Mouse (Mus musculus): ENCODE measurements around the gene Gmeb2. TPM values are rescaled to one million over a fixed set of nuclear protein-coding genes. Genes with fewer than 3 reads are reported as not detected.
"Not testable (repeated sequence)": the region's sequence is repeated elsewhere in the genome, so short reads cannot be mapped to it uniquely, and the experiment has no call there.

Gmeb2 gene
- polyA plus RNA-seq (2015; fragmentation: Nextera tagmentation; extraction: Ambion mirVana) = 14.9 and 15.7 TPM in 2 replicates

DNA sequence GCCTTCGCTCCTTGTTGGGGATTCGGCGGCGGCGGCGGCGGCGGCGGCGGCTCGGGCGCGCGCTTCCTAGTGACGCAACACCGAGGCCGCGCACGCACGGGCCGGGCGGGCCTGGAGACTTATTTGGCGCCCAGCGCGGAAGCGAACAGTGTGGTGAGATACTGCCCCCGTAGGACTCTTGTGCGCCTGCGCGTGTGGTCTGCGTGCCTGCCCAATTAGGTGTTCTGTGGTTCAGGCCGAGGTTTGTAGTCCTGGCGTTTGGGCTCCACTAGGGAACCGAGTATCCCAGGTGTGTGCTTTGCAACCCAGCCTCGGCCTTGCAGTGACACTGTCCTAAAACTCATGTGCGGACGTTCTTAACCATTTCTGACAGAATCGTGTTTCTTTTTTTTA, at the start of gene Gmeb2:
TSS of gene Gmeb2 (minus strand) at position 78 of the 393 bp plus-strand sequence.
- peaks cover 17% of the 10 kb centered on the region for H3K4me1 ChIP-seq
- H3K27me3 ChIP-seq, H3K9me3 ChIP-seq: not testable (repeated sequence)
- peak within 1 kb of the TSS; percentile 76 for H3K4me3 ChIP-seq
- peak within 1 kb of the TSS; percentile 61 for H3K4me2 ChIP-seq
- peak within 1 kb of the TSS; percentile 90 for H3K9ac ChIP-seq
- under 1% methylated on average over 38 of the region's 38 CpGs for WGBS
- peak within 1 kb of the TSS; percentile 95 for H3K27ac ChIP-seq
- ATAC-seq (ENCODE audit: borderline replicate concordance, extremely low read depth, low FRiP score, low TSS enrichment) = peak; percentile 97
- peaks cover 12% of the 10 kb centered on the region for H3K36me3 ChIP-seq

DNA sequence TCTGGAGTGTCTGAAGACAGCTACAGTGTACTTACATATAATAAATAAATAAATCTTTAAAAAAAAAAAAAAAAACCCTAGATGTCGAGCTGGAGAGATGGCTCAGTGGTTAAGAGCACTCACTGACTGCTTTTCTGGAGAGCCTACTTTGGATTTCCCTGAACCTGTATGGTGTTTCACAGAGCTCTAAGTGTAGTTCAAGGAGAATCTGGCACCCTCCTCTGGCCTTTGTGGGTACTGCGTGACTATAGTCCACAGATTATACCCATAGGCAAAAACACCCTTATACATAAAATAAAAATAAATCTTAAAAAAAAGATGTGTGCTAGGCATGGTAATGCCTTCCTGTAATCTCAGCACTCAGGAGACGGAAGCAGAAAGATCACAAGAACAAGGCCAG, 46.2 kb upstream of the Gmeb2 start:
- Histone ChIP-seq H3K4me3 (no peak overlapping the region), H3K27ac (no peak overlapping the region), H3K9me3 (no peaks in the 10 kb centered on the region), H3K9ac (no peak overlapping the region), H3K27me3 (no peaks in the 10 kb centered on the region), H3K4me2 (no peak overlapping the region), H3K36me3 (peaks cover 68% of the 10 kb centered on the region), H3K4me1 (no peaks in the 10 kb centered on the region)
- no peak for ATAC-seq (ENCODE audit: borderline replicate concordance, extremely low read depth, low FRiP score, low TSS enrichment)
- 53% methylated on average over 3 of the region's 3 CpGs for WGBS

DNA sequence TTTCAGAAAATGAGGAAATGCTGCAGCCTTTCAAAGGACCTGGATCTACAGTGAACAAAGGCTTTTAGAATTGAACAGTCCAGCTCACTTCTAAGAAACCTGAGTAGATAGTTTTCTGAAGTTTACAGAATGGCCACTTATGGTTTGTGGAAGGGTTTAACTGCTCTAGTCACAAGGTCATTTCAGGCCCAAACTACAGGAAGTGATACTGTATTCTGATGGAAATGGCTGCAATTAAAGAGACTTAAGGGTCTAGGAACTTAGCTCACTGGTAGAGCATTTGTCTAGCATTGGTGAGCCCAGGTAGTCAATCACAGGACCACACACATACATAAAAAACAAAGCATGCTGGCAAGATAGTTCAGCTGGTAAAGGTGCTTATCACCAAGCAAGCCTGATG, 44.7 kb upstream of the Gmeb2 start:
- H3K9me3 ChIP-seq = no peaks in the 10 kb centered on the region
- no peak overlapping the region for H3K27ac ChIP-seq
- no peaks in the 10 kb centered on the region for H3K27me3 ChIP-seq
- H3K4me1 ChIP-seq = no peaks in the 10 kb centered on the region
- no peak overlapping the region for H3K4me2 ChIP-seq
- H3K36me3 ChIP-seq = peaks cover 74% of the 10 kb centered on the region
- H3K9ac ChIP-seq = no peak overlapping the region
- ATAC-seq (ENCODE audit: borderline replicate concordance, extremely low read depth, low FRiP score, low TSS enrichment) = no peak
- H3K4me3 ChIP-seq = no peak overlapping the region

DNA sequence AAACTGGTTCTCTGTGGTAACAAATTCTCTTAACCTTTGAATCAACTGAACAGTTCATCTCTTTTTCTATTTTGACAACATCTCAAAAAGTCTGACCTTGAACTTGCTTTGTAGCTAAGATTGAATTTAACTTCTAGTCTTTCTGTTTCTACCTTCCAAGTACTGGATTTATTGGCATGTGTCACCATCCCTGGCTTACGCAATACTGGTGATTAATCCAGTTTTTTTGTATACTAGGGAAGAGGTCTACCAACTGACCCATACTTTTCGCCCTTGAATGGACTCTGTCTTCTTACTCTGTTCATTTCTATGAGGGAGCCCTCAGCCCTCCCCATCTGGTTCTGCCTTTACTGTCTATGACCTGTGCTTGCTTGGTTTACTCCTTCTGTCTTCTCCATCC, 38.3 kb upstream of the Gmeb2 start:
- Histone ChIP-seq H3K27ac (no peak overlapping the region), H3K4me1 (no peaks in the 10 kb centered on the region), H3K9me3 (no peaks in the 10 kb centered on the region), H3K27me3 (no peaks in the 10 kb centered on the region), H3K4me2 (no peak overlapping the region), H3K36me3 (peaks cover 71% of the 10 kb centered on the region), H3K4me3 (no peak overlapping the region), H3K9ac (no peak overlapping the region)
- no peak for ATAC-seq (ENCODE audit: borderline replicate concordance, extremely low read depth, low FRiP score, low TSS enrichment)
- 94% methylated on average over 2 of the region's 2 CpGs for WGBS

DNA sequence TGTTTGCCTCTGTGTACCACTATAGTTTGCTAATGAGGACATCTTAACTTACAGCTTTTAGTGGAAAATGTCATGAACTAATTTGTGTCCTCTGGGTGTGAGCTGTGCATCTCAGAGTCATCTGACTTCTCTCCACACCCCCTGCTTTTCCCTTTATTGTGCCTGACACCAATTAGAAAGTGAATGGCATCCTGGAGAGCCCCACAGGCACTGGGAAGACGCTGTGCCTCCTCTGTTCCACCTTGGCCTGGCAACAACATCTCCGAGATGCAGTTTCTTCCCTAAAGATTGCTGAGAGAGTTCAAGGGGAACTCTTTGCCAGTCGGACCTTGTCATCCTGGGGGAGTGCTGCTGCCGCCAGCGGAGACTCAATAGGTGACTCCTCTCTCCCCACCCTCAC, 34.3 kb upstream of the Gmeb2 start:
- peaks cover 43% of the 10 kb centered on the region for H3K36me3 ChIP-seq
- H3K4me3 ChIP-seq = no peak overlapping the region
- H3K4me1 ChIP-seq = peaks cover 11% of the 10 kb centered on the region
- H3K9me3 ChIP-seq = no peaks in the 10 kb centered on the region
- no peak for ATAC-seq (ENCODE audit: borderline replicate concordance, extremely low read depth, low FRiP score, low TSS enrichment)
- H3K27me3 ChIP-seq = no peaks in the 10 kb centered on the region; the same call in 1 of the 2 replicates
- no peak overlapping the region for H3K27ac ChIP-seq
- no peak overlapping the region for H3K9ac ChIP-seq
- WGBS = 74% methylated on average over 5 of the region's 5 CpGs
- H3K4me2 ChIP-seq = no peak overlapping the region

DNA sequence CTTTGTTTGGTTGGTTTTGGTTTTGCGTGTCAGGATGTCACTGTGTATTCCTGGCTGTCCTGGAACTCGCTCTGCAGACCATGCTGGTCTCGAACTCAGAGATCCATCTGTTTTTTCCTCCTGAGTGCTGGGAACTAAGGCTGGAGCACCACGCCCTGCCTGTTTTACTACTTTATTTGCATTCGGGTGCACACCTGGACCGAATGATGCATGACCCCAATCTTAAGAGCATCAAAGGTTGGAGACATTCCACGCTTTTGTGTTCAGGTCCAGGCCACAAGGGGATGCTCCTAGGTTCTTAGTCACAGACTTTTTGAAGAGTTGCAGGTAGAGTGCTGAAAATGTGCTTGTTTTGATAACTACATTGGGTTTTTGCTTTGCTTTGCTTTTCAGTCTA, 32.3 kb upstream of the Gmeb2 start:
- 9% methylated on average over 7 of the region's 7 CpGs for WGBS
- H3K9ac ChIP-seq = peak overlapping the region; percentile 61
- H3K9me3 ChIP-seq = no peaks in the 10 kb centered on the region
- H3K4me3 ChIP-seq = peak overlapping the region; percentile 71
- peak; percentile 16; the same call in 1 of the 2 replicates for ATAC-seq (ENCODE audit: borderline replicate concordance, extremely low read depth, low FRiP score, low TSS enrichment)
- H3K27ac ChIP-seq = peak overlapping the region; percentile 85
- peaks cover 30% of the 10 kb centered on the region for H3K36me3 ChIP-seq
- H3K27me3 ChIP-seq = peaks cover 14% of the 10 kb centered on the region
- peak overlapping the region; percentile 84 for H3K4me2 ChIP-seq
- H3K4me1 ChIP-seq = peaks cover 11% of the 10 kb centered on the region

DNA sequence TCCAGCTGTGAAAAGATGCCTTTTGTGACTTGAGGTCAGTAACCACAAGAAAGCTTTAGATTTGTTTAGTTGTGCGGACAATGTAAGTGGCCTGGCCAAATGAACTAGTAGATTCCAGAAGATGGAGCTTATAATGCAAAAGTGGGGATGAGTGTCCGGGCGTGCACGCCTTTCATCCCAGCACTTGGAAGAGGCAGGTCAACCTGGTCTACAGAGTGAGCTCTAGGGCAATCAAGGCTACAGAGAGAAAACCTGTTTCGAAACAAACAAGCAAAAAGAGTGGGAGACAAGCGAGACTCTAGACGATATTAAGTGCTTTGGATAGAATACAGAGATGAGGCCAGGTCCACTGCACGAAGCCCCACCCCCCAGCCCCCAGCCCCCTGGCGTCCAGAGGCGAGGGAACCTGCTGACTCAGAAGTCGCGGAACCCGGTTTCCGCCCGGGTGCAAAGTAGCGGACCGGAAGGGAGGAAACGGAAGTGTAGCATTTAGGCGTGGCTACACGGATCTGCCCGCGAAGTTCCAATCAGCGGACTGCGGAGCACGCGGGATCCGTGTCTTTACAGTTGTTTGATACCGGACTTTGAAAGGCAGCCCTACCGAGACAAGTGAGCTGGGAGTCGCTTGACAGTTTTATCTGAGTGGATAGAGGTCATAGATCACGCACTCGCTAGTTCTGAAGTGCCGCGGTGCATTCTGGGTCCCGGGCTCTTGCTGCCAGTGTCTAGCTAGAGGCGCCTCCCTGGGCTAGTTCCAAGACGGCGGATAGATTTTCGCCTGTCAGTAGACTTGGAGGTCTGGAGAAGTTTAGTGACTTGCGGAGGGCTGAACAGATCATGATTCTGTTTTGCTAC, 31.6 kb upstream of the Gmeb2 start, which contains the start of gene Rtel1:
TSS of gene Rtel1 (plus strand) at position 492 of the 855 bp plus-strand sequence.
- Histone ChIP-seq H3K9ac (peak within 1 kb of the TSS; percentile 61), H3K36me3 (peaks cover 26% of the 10 kb centered on the region), H3K4me2 (peak within 1 kb of the TSS; percentile 84), H3K4me3 (peak within 1 kb of the TSS; percentile 71), H3K4me1 (peaks cover 11% of the 10 kb centered on the region), H3K9me3 (no peaks in the 10 kb centered on the region), H3K27me3 (peaks cover 20% of the 10 kb centered on the region), H3K27ac (peak within 1 kb of the TSS; percentile 85)
- WGBS = 4% methylated on average over 40 of the region's 40 CpGs
- ATAC-seq (ENCODE audit: borderline replicate concordance, extremely low read depth, low FRiP score, low TSS enrichment) = peak; percentile 88

DNA sequence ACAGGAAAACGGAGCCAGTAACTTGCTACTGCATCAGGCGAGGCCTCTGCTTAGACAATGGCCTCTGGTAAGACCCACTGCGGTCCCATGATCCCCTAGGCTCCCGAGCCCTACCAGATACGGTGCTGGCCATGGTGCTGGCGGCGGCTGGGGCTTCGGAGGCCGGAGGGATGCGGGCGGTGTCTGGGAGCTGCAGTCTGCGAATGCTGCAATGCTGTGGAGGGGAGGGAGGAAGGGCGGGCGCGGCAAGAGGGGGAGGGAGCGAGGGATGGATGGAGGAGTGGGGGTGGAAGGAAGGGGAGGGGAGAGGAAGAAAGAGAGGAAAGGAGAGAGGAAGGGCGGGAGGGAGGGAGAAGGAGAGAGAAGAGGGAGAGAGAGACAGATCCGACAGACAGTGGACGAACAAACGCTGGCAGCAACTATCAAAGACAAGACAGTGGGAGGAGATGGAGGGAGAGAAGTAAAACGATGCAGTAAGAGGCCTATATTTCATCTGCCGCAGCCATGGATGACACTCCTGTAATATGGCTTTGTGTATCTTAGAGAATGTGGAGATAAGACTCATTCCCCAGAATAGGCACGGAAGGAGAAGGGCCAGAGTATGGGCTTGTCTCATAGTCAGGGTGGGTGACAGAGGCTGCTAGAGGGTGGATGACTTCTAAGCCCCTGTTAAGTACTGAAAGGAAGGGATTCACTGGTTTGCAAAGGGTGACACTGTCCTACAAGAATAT, 26.4 kb upstream of the Gmeb2 start, which contains the start of gene Stmn3:
TSS of gene Stmn3 (minus strand) at position 421 of the 731 bp plus-strand sequence.
- Histone ChIP-seq H3K36me3 (no peaks in the 10 kb centered on the region), H3K4me3 (0 out of 2 replicates have a peak within 1 kb of the TSS, but pooled peaks have one; percentile 4), H3K4me1 (peaks cover 4% of the 10 kb centered on the region; the same call in 1 of the 2 replicates), H3K9ac (no peak within 1 kb of the TSS), H3K27me3 (peaks cover 48% of the 10 kb centered on the region), H3K4me2 (peak within 1 kb of the TSS; percentile 33; the same call in 1 of the 2 replicates), H3K9me3 (no peaks in the 10 kb centered on the region), H3K27ac (no peak within 1 kb of the TSS)
- WGBS = 4% methylated on average over 20 of the region's 23 CpGs
- ATAC-seq (ENCODE audit: borderline replicate concordance, extremely low read depth, low FRiP score, low TSS enrichment) = peak; percentile 74; the same call in 1 of the 2 replicates

DNA sequence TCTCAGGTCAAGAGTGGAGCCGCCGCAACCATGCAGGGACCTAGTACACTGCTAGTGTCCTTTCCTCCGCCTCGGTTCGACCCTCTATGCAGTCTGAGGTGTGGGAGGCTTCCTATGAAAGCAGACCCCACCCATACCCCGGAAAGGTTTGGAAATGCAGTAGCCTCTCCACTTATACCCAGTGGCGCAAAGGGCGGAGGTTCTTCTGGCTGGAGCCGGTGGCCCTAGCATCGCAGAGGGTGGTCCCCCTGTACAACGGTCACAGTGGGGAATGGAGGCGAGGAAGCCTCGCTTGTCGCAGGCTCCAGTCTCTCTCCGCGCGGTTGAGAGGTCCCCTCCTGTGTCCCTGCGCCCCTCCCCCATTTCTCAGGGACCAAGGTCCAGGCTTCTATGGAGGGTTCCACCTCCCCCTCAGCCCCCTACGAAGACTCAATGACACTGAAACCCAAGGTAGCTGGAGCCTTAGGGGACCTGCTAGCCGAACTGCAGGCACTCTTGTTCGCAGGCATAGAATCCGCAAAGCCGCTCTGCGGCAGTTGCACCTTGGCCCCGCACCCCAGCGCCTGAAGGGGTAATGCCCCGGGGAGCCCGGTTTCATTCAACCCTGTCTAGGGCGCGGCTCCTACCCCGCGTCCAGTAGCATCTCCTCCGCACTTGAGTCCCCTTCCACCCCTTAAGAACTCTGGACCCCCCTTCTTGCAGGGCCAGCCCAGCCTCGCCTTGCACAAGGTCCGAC, 25.7 kb upstream of the Gmeb2 start:
- peak; percentile 23; the same call in 1 of the 2 replicates for ATAC-seq (ENCODE audit: borderline replicate concordance, extremely low read depth, low FRiP score, low TSS enrichment)
- no peaks in the 10 kb centered on the region for H3K36me3 ChIP-seq
- peaks cover 48% of the 10 kb centered on the region for H3K27me3 ChIP-seq
- H3K9ac ChIP-seq = no peak overlapping the region
- H3K4me3 ChIP-seq = 0 out of 2 replicates have a peak overlapping the region, but pooled peaks have one; percentile 4
- H3K4me2 ChIP-seq = peak overlapping the region; percentile 33; the same call in 1 of the 2 replicates
- no peak overlapping the region for H3K27ac ChIP-seq
- H3K4me1 ChIP-seq = peaks cover 4% of the 10 kb centered on the region; the same call in 1 of the 2 replicates
- WGBS = 4% methylated on average over 35 of the region's 35 CpGs
- H3K9me3 ChIP-seq = no peaks in the 10 kb centered on the region

DNA sequence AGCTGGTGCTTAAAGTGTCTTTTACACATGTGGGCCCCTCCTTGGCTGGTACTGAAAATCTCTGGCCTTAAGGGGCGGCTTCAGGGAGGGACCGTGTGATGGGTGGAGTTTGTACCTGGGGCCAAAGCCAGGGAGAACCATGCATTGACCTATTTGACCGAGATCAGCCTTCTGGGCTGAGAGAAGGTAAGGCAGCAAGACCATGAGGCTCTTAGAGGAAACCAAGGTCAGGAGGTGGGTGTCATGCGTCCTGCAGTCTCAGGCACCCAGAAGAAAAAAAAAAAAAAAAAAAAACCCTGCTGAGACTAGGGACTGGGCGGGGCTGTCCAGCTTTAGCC, 25.1 kb upstream of the Gmeb2 start:
- Histone ChIP-seq H3K4me3 (no peak overlapping the region), H3K27me3 (peaks cover 48% of the 10 kb centered on the region), H3K36me3 (no peaks in the 10 kb centered on the region), H3K4me1 (peaks cover 4% of the 10 kb centered on the region; the same call in 1 of the 2 replicates), H3K27ac (no peak overlapping the region), H3K9ac (no peak overlapping the region), H3K9me3 (no peaks in the 10 kb centered on the region), H3K4me2 (no peak overlapping the region)
- no peak for ATAC-seq (ENCODE audit: borderline replicate concordance, extremely low read depth, low FRiP score, low TSS enrichment)
- WGBS = 12% methylated on average over 5 of the region's 5 CpGs

DNA sequence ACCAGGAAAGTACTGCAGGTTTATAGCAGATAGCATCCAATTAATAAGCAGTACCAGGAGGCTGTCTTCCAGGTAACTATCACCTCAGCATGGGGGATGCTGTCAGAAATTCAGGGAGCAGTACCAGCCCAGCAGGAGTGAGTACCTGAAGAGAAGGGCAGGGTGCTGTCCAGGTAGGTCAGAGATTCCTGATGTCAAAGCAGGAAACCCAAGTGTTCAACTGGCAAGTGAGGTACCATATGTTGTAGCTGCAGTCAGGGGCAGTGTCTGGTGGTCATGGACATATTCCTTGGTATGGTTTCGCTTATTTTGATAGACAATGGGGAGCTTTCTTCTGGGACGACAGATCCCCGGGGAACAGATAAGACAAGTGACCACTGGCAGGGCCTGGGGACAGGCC, 24.6 kb upstream of the Gmeb2 start:
- WGBS = 62% methylated on average over 3 of the region's 3 CpGs
- H3K27me3 ChIP-seq = peaks cover 54% of the 10 kb centered on the region

More for the DNA sequence above, 24.6 kb upstream of the Gmeb2 start:
- Histone ChIP-seq H3K9me3 (no peaks in the 10 kb centered on the region), H3K4me1 (peaks cover 4% of the 10 kb centered on the region; the same call in 1 of the 2 replicates), H3K4me2 (no peak overlapping the region), H3K9ac (no peak overlapping the region), H3K27ac (no peak overlapping the region), H3K36me3 (no peaks in the 10 kb centered on the region), H3K4me3 (no peak overlapping the region)
- no peak for ATAC-seq (ENCODE audit: borderline replicate concordance, extremely low read depth, low FRiP score, low TSS enrichment)
